Mouse (Mus musculus) gastrocnemius, adult 8-10 months (tissue): ENCODE measurements around the gene Cyp4a10. TPM values are rescaled to one million over a fixed set of nuclear protein-coding genes. Genes with fewer than 3 reads are reported as not detected.
"Not testable (repeated sequence)": the region's sequence is repeated elsewhere in the genome, so short reads cannot be mapped to it uniquely, and the experiment has no call there.

ENCODE experiments used
- DNase-seq, 2 experiments: peaks; one replicate each; pipeline ENCODE4 v3.0.0; 2022; ENCODE audit warnings: low spot score in 2 of 2
- total RNA-seq, 4 experiments: library from RNA; stranded (reverse); gene quantifications; 2 replicates each; pipeline ENCODE4 v1.2.4; 2022

Cyp4a10 gene
- under 1 TPM in 2 of 4 experiments, not detected in 2; 0.12 to 0.19 TPM for total RNA-seq

DNA sequence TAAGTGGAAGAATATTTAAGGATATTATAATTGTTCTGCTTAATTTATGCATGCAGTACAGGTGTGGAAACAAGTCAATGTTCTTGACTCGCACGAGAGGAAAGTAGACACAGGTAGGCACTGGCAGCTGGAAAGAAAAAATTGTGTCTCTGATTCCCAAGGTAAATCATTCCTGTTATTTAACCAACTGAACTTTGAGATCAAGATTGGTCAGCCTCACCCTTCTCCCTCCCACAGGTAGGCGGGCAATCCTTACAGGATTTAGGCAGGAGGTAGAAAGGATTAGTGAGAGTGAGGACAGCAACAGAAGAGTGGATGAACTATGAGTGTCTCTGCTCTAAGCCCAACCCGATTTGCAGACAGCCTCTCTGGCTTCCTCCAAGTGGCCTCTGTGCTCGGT lies at the start of gene Cyp4a10:
TSS of gene Cyp4a10 (plus strand) at position 265 of the 400 bp plus-strand sequence.
- not testable (repeated sequence) for DNase-seq

DNA sequence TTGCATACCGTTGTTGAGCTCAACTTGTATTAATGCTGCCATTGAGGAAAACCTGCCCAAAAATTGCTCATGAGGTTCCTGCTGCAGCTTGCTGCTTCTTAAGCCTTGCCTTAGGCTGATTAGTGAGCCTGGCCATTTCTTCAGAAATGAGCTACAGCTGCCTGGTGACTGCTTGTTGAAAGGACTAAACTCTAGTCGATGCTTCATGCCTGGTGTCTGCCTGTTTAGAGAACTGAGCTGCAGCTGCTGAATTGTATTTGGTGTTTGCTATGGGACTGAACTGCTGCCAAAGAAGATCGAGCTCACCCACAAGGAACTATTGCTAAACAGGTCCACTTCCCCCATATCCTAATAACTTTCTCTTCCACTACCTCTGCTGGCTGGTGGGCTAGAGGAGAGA lies 44.5 kb upstream of the Cyp4a10 start:
- not testable (repeated sequence) for DNase-seq

DNA sequence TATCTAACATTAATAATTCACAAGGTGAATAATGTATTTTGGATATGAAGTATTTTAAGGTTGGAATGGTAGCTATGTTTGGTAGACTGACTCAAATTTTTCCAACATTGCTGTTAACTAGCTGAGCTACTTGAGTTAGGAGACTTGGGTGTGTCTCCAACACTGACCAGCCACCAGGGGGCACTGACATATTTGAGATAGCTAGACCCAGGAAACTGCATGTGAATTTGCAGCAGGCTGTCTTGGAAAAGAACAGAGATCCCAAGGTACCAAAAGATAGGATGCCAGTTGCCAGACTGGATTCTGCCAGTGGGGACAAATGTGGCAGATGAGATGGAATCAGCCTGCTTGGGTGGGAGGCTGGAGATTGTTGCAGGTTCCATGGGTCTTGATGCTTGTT lies 42.0 kb upstream of the Cyp4a10 start:
- not testable (repeated sequence) for DNase-seq

DNA sequence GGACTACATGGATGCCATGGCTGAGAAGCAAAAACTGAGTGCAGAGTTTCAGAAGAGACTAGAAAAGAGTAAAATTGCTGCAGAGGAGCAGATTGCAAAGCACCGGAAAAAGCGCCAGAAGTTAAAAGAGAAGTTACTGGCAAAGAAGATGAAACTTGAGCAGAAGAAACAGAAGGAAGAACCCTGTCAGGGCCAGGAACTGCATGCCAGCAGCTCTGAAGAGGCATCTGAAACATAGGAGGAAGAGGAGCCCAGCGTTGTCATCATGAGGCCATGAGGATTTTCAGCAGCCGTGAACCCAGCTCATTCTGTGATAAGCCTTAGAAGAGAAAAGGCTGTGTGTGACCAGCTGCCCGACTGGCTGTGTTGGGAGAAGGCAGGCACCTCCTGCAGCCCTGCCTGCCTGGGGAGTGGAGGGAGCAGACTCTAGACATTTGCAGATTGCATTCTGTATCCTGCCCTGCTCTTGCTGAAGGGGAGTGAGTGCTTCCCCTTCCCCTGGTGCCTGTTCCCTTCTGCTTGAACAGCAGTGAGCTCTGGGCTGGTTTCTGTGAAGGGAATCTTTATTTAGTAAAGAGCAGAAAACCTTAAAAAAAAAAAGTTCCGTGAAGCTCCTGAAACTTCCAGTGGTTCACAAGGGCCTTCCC lies 36.9 kb upstream of the Cyp4a10 start:
- no peak for DNase-seq

DNA sequence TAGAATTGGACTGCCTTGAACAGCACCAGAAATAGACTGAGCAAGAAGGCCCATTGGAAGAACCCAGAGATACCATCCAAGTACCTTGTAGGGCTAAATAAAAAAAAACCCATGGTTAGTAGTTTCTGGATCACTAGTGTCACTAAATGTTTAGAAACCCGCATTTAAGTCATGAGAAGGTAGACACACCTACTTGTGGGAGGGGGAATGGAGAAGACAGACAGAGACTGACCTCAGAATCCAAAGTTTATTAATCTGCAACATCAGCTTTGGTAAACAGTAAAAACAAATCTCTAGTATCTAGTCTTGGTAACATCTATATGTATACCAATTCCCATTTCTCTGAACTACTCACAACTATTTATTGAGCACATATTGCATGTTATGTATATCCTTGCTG lies 22.1 kb upstream of the Cyp4a10 start, which contains the start of gene Cyp4a14:
TSS of gene Cyp4a14 (minus strand) at position 142 of the 400 bp plus-strand sequence.
- no peak for DNase-seq

DNA sequence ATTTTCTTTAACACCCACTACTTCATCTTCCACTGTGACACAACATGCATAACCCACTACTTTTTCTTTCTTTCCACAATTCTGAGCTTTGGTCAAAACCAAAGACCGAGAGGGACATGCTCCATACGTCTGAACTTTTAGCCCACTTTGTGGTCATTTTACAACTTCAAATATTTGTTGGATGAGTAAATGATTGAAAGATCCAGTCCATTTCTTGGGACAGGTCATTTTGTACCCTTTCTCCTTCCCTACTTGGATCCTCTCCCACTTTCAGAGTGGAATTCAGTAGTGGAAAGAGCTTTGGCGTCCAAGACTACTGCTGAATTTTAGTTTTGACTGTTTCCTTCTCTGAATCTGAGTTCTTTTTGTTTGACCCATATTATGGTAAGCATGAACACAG lies 20.6 kb upstream of the Cyp4a10 start:
- DNase-seq: no peak

DNA sequence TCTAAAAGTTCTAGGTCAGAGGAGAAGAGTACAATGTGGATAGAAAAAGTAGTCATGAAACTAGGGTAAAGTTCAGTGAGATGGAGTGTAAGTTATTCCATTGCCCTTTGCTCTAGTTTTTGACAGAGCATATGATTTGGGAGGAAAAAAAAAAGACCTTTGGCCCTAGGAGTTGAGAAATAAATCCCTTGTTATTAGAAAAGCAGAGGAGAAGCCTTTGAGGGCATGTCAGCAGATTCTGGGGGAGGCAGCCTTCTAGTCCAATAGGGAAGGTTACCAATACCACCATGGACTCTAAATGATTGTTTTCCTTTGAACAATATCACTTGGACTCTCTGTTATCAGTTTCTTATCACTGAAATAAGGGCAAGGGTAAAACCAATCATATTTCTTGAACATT lies 4.1 kb upstream of the Cyp4a10 start:
- DNase-seq: not testable (repeated sequence)

DNA sequence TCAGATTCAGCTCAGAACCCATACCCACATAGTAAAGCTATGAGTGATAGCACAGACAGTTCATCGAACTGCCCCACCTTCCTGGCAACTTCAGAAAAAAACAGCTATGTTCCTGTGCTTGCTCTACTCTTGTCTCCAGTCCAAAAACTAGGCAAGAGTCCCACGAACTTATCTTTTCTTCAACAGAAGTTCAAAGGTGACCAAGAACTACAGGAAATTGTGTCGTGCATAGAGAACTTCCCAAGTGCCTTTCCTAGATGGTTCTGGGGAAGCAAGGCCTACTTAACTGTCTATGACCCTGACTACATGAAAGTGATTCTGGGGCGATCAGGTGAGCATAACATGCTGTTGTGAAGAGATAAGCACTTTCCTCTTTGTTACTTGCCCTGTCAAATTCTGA lies 1.4 kb downstream of the Cyp4a10 start:
- DNase-seq: no peak

DNA sequence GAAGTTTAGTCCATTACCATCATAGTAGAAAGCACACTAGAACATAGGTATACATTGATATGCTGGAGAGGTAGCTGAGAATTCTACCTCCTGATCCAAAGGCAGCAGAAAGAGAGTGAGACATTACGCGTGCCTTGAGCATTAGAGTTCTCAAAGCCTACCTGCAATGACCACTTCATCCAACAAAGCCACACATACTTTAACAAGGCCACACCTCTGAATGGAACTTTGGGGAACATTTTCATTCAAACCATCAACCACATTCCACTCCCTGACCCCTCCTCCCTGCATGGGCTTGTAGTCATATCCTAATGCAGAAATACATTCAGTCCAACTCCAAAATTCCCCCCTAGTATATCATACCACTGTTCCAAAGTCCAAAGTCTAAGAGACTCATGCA lies 3.7 kb downstream of the Cyp4a10 start:
- no peak for DNase-seq

DNA sequence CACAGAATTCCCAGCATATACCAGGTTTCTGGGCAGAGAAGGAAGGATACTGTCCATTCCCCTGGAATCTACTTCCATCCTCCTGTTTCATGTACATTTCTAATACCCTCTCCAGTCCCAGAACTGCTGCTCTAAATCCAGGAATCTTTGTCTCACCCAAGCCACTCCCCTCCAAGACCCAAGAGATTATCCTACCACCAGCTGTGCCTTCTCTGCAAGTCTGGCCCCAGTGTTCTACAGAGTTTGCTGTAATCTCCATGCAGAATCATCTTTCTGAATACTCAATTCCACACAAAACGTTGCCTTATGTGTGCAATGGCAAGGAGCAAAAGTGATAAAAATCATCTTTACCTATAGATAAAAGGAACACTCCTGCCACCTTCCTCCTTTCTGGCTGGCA lies 27.0 kb downstream of the Cyp4a10 start:
- no peak for DNase-seq

DNA sequence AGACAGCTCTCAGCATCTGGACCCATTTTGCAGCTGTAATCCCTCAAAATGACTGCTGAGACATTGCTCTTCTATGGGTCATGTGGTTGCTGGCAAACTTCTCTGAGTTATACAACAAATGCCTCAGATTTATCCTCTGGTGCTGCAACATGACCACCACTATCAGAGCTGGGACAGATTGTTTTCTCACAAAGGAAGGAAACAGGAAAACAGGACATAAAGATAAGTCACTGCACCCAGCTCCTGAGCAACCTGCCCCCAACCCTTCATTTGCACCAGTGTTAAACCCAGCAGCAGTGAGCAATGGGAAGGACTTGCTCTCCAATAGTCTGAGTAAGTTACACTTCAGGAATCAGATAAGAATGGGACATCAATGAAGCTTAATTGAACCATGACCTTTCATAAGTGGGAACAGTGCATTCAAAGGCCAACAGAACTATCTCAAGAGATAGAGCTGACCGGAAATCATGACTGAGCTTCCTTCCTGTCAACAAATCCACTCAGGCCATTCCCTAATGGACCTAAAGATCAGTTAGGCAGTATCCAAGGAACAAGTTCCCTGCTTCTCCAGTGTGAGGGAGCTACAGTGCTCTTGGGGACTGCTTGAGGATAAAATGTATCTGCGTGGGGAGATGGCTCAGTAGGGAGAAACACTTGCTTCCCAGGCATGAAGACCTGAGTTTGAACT lies 28.2 kb downstream of the Cyp4a10 start:
- DNase-seq: no peak

DNA sequence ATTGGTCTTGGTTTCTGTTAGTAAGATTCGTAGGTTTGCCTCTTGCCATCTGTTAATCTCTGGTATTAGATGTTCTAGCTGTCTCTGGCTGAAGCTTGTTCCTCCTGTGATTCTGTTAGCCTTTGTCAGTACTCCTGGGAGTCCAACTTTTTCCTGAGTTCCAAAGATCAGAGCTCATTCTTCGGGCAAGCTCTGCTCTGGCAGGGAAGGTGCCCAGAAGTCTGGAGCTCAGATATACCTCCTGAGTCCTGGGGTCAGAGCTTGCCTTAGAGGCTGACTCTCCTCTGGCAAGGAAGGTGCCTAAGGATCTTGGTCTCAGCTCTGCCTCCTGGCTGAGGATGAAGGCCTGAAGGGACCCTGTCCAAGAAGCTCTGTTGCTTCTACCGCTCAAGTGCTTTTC lies 34.7 kb downstream of the Cyp4a10 start:
- DNase-seq: no peak

DNA sequence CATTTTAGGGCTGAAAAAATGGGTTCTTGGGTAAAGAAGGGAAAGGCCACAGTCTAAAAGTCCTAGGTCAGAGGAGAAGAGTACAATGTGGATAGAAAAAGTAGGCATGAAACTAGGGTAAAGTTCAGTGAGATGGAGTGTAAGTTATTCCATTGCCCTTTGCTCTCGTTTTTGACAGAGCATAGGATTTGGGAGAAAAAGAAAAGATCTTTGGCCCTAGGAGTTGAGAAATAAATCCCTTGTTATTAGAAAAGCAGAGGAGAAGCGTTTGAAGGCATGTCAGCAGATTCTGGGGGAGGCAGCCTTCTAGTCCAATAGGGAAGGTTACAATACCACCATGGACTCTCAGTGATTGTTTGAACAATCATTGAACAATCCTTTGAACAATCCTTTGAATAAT lies 37.4 kb downstream of the Cyp4a10 start:
- DNase-seq: no peak

DNA sequence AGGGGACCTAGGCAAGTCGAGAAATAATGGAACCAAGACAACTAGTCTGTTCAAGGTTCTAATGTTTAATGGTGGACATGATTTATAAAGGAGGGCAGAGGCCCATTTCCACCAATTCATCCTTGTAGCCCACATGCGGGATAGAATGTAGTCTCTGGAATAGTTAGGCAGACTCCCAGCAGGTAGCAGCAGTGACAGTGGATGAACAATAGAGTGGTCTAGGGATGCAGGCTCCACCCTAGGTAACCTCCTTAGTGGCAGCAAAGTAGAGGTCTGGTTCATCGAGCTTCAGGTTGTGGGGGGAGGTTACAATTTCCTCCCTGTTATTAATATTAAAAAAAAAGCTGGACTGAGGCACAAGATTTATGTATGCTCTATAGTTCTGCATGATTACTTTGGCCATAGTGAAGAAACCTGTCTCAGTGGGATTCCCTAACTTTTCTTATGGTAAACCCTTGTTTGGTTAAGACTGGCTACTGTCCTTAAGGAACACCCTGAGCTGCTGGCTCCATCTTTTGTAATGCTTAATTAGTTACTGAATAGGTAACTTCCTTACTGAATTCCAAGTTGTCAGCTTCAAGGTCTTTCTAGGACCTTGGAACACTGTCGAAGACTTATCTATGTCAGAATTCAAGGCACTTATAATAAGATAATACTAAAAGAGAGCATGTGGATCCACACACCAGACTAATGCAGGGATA lies 39.9 kb downstream of the Cyp4a10 start:
- no peak for DNase-seq

DNA sequence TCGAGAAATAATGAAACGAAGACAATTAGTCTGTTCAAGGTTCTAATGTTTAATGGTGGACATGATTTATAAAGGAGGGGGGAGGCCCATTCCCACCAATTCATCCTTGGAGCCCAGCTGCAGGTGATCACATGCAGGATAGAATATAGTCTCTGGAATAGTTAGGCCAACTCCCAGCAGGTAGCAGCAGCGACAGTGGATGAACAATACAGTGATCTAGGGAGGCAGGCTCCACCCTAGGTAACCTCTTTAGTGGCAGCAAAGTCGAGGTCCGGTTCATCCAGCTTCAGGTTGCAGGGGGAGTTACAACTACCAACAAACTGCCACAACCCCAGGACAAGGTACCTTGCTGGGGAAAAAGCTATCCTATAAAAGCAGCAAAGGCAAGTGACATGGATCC lies 43.2 kb downstream of the Cyp4a10 start:
- not testable (repeated sequence) for DNase-seq

DNA sequence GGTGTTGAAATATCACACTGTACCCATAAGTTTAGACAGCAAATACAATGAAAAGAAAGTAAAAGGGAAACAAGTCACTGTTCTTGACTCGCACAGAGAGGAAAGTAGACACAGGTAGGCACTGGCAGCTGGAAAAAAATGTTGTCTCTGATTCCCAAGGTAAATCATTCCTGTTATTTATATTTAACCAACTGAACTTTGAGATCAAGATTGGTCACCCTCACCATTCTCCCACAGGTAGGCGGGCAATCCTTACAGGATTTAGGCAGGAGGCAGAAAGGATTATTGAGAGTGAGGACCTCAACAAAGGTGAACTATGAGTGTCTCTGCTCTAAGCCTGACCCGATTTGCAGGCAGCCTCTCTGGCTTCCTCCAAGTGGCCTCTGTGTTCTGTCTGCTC lies 45.3 kb downstream of the Cyp4a10 start, which contains the start of gene Cyp4a31:
TSS of gene Cyp4a31 (plus strand) at position 249 of the 400 bp plus-strand sequence.
- DNase-seq: no peak

DNA sequence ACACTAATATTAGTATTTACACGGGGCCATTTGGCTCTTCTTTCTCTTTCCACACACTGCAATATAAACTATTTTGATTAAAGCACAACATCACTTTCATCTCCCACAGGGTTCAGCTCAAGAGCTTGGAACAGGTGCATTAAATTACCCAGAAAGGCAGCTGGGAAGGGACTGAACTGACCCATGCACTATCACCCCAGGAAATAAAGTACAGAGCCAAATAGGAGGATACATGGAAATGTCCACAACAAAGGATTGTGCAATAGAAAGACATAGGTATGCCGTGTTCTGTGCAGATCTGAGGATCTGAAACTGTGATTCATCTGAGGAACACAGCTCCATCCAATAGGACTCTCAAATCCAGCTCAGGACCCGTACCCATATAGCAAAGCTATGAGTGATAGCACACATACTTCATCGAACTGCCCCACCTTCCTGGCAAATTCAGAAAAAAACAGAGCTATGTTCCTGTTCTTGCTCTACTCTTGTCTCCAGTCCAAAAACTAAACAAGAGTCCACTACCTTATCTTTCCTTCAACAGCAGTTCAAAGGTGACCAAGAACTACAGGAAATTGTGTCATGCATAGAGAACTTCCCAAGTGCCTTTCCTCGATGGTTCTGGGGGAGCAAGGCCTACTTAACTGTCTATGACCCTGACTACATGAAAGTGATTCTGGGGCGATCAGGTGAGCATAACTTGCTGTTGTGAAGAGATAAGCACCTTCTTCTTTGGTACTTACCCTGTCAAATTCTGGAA lies 46.6 kb downstream of the Cyp4a10 start:
- not testable (repeated sequence) for DNase-seq

DNA sequence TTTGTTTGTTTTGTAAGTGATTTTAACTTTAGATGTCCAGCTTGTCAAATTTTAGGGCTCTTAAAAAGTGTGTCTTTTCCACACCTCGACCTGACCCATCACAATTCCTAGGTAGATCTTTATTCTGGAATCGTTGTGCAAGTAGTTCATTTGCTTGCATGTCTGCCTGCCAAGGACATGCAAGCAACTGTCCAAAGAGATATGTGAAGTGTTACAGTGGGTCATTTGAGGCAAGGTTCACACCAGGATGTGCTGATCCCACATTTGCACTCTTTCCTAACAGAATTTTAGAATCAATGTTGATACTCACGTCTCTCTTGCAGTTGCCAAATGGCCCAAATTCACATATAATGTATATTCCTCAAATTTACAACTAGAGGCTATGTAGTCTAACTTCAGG lies 57.2 kb downstream of the Cyp4a10 start:
- no peak for DNase-seq

DNA sequence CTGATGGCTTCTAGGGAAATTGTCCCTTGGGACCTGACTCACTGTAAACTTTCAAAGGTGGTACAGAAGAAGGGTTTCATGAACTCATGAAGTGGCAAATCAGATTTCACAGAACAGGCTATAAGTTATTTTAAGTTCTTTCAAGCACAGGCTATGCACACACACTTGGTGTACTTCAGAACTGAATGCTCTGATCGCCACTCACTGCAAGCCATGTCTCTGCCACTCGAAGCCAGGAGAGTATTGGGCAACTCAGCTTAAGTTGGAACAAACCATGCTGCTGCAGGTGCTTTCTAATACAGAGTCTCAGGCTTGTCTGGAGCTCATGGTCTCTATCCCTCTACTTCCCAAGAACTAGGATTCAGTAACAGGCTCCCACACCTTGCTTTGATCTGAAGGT lies 57.7 kb downstream of the Cyp4a10 start:
- DNase-seq: no peak

DNA sequence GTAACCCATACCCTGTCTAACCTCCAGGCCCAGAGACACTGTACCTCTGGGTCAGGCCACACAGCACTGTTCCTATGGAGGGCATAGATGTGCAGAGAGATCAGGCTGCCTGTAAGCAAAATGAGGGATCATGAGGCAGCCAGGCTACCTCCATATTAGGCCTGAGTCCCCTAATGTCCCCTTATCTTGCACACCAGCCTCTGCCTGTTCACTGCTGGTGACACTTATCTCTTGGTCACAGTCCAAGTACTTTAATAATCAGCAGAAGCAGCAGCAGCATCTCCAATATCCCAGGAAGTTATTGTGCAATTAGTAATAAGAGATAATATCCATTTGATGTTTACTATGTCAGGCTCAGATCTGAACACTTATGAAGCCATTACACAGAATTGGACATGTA lies 65.0 kb downstream of the Cyp4a10 start:
- DNase-seq: no peak
